Mouse (Mus musculus) frontal cortex, postnatal 36 days (tissue): ENCODE data around the gene Csf2rb2.
"Not testable (repeated sequence)": the region's sequence is repeated elsewhere in the genome, so short reads cannot be mapped to it uniquely, and the experiment has no call there.

Experiments
- DNase-seq, 2 experiments: peaks; one replicate each; pipeline ENCODE4 v3.0.0; 2022; ENCODE audit warnings: low spot score in 2 of 2

Gene Csf2rb2

DNA sequence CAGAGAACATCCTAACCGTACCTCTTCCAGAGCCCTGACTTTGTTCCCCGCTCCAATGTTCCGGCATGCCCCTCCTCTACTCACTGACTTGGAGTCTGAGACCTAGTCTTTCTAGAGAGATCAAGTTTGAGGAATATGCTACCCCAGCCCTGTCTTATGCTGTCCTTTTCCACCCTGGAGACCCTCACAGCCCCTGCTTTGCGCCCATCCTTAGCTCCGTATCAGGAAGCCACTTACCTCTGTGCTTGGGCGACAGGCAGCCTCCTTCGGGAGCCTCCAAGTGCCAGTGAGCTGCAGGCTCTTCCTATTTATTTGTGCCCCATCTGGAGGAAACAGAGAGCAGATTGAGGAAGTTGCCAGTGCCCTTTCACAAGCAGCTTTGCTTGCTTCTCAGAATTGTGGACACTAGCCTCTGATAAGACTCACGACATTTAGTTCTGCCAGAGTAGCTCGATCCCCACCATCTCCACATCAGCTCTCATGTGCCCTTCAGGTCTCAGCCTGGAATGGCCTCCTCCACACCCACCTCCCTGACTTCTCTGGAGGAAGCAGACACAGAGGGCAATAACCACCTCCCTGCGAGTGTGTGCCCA lies at the start of gene Csf2rb2:
Csf2rb2 (minus strand) TSS at position 381 of the 593 bp plus-strand sequence.
- no peak for DNase-seq

DNA sequence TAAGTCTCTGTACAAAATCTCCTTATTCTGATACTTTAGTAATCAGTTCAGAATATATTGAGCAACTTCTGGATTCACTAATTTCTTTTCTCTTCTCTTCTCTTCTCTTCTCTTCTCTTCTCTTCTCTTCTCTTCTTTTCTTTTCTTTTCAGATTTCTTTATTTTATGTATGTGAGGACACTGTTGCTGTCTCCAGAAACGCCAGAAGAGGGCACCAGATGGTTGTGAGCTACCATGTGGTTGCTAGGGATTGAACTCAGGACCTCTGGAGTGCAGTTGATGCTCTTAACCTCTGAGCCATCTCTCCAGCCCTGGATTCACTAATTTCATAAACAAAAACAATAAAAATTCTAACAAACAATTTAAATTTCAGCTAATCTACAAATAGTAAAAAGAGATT lies 49.4 kb upstream of the Csf2rb2 start:
- peak in 1 of 2 experiments; percentile 72 for DNase-seq

DNA sequence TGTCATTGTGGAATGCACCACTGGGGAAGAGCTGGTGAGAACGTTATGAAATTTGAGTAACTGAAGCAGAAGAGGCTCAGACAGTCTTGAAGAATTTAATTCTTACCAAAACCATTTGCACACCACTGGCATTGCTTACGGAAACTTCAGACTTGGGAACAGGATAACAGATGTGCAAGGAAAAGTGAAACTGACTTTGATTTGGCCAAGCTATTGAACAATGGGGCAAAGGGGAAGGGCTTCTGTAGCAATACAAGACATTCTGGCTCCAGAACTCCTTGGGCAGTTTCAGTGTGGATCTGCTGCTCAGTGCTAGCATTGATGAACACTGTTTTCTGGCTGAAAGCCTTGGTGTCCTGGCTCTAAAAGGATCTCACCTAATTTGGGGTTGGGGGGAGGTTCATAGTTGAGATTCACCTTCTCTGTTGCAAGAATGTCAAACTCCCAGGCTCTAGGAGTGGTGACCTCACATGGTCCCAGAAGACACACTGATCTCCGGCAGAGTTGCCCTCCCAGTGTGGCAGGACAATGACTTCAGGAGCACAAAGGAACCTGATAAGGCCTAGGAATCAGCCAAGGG lies 46.2 kb upstream of the Csf2rb2 start:
- no peak for DNase-seq

DNA sequence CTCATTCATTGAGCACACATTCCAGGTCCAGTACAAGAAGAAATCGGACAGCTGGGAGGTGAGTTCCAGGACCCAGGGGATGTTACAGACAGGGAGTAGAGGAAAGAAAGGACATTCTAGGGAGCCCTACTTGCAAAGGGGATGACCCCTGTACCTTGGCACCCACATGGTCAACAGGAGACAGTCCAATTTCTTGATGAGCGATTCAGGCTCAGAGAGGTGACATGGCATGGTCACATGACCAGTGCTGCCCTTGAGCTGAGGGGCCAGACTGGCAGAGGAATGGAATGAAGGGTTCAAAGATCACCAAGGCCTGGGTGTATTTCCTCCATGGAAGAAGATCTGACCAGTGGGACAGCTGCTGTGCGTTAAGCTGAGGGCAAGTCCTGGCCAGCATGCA lies 39.0 kb upstream of the Csf2rb2 start:
- no peak for DNase-seq

DNA sequence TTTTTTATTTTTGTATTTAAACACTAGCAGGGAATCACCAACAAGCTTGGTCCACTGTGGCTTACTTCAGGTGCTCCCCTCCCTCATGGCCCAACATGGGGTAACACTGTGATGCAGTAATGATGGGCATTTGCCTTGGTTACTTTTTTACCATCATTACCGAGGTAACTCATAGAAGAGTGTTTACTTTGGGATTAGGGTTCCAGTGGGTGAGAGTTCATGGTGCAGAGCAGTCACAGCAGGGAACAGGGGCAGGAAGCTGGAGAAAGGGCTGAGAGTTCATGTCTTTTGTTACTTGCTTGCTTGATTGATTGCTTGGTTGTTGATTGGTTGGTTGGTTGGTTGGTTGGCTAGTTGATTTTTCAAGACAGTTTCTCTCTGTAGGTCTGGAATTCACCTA lies 38.2 kb upstream of the Csf2rb2 start:
- DNase-seq: no peak

DNA sequence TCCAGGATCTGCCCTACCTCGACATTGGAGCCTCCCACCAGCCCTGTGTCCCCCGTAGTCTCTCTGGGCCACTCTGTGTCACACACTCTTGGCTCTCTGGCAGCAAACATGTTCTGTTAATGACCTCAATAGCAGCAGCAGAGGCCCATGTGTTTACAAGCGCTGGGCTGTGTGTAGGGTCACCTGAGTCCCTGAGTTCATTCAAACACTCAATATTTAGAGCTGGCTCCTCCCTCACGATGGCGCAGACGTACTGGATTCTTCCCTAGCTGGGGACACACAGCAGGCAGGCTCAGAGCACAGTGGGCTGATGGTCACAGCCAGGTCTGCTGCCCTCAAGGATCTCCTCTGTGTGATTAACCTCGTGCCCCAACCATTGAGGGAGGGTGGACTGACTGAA lies 35.4 kb upstream of the Csf2rb2 start:
- not testable (repeated sequence) for DNase-seq

DNA sequence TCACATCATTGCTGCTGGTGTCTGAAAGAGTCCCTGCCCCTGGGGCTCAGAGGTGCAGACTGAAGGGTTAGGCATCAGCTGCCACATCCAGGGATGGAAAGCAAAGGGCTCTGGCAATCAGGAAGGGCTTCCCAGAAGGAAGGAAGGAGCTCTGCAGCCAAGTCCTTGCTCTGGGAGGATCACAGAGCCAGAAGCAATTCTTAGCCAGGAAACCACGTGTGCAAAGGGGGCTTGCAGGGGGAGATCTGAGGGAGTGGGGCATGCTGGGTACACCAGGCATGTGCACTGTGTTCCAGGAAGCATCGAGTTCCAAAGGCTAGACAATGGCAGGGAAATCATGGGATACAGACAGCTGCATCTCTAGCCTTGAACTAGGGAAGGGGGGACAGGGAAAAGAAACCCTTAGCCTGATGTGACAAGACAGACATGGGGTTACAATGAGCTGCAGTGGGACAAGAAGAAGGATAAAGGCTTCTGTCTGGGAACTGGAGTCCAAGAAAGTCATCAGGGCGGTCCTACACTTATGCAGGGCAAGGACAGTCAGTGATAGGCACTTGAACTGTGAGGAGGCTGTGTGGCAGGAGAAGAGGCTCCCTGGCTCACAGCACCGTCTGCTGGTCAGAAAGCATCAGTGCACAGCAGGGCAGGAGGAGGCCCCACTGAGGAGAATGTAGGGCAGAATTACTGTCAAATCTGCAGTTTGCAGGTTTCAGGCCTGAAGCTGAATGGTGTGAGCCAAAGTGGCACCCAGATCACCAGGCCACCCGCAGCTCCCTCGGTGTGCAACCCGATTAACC lies 34.3 kb upstream of the Csf2rb2 start:
- peak; percentile 40 to 67 for DNase-seq

DNA sequence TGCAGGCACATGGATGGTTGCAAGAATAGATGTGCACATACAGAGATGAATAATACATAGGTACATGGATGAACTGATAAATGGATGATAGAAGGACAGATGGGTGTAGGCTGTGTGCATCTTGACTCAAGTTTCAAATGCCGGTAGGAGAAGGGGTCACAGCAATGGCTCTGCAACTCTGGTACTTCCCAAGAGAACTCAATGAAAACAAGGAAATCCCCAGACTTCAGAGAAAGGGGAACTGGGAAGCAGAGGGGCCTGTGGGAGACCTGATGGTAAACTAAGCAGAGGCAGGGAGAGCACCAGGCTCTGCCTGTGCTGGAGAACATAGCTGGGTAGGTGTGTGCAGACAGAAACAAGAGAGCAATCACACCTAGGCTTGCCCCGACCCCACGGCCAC lies 28.9 kb upstream of the Csf2rb2 start:
- no peak for DNase-seq

DNA sequence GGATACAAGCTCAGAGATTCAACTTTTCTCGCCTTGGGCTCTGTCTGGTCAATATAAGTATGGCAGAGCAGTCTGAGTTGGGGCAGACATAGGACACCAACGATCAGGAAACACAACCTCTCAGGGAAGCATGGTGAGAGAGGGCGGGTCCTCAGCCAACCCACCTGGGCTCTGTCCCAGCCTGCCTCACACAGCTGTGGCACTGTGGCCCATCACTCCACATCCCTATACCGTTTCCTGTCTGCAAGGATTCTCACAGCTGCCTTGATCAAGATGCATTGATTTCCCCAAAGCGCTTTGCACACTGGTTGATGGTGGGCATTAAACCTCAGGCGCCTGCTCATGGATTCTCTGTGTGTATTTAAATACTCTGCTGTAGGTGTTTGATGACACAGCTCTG lies 27.5 kb upstream of the Csf2rb2 start:
- DNase-seq: no peak

DNA sequence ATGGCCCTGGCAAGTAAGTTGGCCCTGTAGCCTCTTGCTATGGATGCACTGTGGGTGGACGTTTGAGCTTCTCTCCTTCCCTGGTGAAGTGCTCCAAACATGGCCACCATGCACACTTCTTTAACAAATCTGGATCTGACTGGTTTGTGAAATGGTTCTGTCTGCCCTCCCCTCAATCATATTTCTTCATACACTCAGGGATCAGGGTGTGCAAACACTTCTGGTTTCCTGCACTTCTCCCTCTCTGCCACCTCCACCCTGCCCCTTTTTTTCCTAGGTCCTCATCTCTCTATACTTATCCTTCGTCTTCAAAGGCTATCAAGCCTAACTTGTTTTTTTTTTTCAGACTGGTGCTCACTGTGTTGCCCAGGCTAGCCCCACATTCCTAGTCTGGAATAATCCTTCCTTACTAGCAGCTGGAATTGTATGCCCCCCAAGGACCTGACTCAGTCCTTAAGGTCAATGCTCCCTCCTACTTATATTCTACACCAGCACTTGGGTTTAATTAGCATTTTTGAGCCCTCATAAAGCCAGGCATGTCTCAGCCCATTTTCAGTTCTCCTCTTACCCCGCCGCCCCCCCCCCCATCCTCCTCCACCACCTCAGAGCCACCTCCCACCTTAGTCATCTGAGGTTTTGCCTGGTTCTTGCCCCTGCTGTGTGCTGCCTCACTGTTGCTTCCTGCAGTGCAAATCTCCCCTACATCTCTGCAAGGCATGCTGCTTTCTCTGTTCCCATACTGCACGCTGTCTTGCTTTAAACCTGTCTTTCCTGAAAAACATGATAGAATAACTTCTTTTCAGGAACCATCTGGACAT lies 26.2 kb upstream of the Csf2rb2 start:
- no peak for DNase-seq

DNA sequence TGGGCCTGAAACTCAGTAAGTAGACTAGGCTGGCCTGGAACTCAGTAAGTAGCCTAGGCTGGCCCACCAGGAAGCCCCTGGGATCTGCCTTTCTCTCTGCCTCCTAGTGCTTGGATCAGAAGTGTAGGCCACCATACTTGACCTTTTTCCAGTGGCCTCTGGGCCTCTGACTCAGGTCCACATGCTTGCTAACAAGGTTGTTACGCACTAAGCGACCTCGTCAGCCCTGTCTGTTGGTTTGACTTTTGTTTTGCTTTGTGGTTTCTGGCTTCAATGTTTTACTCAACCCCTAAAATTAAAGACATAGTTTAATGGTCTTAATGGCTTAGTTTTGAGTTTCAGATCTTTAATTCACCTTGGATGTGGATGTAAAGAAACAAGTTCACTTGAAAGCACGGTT lies 25.2 kb upstream of the Csf2rb2 start:
- DNase-seq: no peak

DNA sequence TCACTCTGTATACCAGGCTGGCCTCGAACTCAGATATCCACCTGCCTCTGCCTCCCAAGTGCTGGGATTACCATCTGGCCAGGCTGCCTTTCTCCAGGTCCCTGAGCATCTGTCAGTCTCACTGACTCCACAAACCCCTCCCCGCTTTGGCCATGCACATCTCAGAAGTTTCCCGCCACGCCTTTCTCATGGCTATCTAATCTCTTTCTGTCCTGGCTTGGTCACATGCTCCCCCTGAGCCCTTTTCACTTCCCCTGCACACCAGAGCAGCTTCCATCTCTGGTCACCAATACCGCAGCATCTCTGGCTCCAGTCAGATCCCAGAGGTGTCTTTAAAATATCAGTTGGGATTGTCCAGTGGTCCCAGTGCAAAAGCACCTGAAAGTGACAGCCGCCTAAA lies 24.5 kb upstream of the Csf2rb2 start:
- not testable (repeated sequence) for DNase-seq

DNA sequence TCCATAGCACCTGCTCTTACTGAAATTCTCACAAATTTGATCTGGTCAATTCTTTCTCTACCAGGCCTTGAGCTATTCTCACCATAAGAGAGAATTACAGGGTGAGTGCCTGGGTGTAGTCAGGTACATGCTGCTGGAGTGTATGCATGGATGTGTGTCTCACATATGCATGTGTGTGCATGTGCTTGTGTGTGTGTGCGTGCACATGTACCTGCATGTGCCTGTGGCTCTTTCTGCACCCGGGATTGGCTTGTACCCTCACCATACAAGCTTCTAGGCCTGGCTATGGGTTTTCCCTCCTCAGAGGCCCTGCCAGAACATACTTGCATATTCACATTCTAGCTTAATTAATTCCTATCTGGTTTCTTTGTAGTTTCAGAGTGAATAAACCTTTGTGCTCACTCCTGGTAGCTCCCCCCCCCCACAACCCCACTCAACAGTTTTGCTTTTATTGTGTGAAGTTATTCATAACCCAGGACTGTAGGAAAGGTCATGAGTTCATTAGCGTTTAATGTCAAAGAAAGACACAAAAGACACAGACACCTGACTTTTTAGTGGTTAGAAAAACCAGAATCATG lies 23.1 kb upstream of the Csf2rb2 start:
- no peak for DNase-seq

DNA sequence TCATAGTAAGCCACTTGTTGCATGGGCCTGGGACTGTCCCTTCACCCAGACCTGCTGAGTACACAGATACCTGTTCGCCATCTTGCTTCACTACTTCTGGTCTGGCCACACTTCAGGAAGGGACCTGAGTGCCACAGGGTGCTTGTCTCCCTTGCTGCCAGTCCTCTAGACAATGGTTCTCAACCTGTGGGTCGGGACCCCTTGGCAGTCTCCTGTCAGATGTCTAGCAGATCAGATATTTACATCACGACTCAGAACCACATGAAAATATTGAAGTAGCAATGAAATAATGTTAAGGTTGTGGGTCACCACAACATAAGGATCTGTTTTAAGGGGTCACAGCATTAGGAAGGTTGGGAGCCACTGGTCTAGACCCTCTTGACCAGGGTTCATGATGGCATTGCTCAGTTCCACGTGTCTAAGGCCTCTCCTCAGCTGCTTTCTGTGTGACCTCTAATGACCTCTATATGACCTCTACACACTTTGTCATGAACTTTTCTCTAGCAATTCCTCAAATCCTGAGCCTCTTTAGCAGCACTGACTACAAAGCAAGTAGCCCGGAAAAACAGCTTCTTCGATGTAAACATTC lies 22.3 kb upstream of the Csf2rb2 start:
- not testable (repeated sequence) for DNase-seq

DNA sequence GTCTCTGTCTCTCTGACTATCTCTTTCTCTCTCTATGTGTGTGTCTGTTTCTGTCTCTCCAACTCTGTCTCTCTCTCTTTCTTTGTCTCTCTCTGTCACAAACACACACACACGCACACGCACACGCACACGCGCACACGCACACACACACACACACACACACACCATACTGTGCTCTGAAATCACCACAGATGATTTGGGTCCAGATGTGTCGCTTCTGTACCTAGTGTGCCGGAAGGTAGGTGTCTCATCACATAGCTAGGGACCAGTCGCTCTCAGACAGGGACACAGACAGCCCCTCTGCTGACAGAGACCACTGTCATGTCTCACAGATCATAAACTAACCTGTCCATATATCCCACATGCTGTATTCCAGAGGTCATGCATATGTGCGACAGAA lies 21.2 kb upstream of the Csf2rb2 start:
- no peak for DNase-seq

DNA sequence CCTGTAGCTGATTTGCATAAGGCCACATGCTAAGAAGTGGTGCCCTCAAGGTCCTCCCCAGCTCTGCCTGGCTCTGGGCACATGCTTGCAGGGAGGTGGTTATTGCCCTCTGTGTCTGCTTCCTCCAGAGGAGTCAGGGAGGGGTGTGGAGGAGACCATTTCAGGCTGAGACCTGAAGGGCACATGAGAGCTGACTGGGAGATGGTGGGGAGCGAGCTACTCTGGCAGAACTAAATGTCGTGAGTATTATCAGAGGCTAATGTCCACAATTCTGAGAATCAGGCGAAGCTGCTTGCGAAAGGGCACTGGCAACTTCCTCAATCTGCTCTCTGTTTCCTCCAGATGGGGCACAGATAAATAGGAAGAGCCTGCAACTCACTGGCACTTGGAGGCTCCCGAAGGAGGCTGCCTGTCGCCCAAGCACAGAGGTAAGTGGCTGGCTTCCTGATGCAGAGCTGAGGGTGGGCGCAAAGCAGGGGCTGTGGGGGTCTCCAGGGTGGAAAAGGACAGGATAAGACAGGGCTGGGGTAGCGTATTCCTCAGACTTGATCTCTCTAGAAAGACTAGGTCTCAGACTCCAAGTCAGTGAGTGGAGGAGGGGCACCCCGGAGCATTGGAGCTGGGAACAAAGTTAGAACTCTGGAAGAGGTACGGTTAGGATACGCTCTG lies 20.3 kb upstream of the Csf2rb2 start, which contains the start of gene Csf2rb:
Csf2rb (plus strand) TSS at position 82 of the 669 bp plus-strand sequence.
- no peak for DNase-seq

DNA sequence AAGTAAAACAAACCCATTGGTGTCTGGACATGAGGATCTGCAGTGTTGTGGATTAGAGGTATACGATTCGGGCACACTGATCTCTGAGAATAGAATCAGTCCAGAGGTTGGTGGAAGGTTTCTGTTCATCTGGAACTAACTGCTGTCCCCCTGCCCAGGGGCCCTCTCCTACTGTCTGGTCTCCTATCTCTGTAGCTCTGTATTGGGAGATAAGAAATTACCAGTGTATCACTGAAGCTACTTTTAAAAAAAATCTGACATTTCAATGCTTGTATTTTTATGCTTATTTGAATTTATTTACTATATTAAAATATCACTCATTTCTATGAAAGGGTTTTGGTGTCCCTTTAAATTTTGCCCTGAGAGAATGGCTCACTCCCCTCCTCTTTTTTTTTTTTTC lies 18.8 kb upstream of the Csf2rb2 start:
- no peak for DNase-seq

DNA sequence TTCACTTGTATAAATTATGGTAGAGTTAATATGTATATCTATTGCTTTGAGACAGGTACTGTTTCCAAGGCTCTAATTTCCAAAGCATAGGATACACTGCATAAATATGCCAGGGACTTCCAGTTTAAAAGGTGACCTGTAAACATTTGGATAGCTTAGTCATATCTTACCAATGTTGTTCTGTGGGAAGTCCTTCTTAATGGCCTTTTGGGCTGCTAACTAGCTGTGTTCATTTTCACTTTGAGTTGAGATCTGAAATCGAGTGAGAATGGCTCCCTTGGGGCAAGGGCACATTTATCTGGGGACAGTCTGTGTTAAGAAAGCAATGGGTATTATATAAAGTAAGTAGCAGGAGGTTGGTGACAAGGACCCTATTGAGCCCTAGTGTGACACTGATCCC lies 17.8 kb upstream of the Csf2rb2 start:
- DNase-seq: no peak

DNA sequence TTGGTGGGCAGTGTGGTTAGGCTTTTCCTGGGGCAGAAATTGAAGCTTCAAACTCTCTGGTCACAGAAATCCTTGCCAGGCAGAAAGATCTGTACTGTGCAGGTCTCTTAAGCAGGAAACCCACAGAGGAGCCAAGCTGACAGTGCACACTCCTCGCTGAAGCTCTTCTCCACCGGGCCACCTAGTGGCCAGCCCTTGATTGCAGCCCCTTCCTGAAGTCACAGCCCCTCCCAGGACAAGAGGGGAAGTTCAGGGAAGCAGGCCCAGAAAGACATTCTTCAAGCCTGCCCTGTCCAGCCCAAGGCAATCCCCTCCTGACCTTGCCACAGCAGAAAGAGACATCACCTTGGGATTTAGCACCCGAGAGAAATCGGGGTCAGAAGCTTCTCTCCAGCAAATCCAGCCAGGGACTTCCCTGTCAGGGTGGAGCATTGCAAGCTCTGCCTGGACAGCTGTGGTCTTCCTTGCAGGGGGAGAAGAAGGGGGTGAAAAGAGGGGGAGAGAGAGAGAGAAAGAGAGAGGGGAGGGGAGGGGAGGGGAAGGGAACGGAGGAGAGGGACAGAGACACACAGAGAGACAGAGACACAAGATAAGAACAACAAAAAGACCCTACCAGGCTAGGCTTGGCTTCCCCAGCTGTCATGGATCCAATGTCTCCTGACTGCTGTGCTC lies 15.4 kb upstream of the Csf2rb2 start:
- peak; percentile 60 to 63 for DNase-seq
